Mouse (Mus musculus) lung, adult 2 months (tissue): ENCODE measurements around the gene Hoxd1.

Source experiments
- CTCF ChIP-seq: fragments of 200-500 bp; IDR thresholded peaks from 2 replicates; pipeline ENCODE4 v1.5.1; 2011; ENCODE audit warnings: mild to moderate bottlenecking, low read length, control low read depth; ENCODE audit not compliant: insufficient read depth
- POLR2A ChIP-seq: fragments of 200-500 bp; IDR thresholded peaks from 2 replicates; pipeline ENCODE4 v1.6.1; 2011; ENCODE audit warnings: low read depth, mild to moderate bottlenecking, control low read depth, low read length, borderline replicate concordance; ENCODE audit errors: extremely low read depth

DNA sequence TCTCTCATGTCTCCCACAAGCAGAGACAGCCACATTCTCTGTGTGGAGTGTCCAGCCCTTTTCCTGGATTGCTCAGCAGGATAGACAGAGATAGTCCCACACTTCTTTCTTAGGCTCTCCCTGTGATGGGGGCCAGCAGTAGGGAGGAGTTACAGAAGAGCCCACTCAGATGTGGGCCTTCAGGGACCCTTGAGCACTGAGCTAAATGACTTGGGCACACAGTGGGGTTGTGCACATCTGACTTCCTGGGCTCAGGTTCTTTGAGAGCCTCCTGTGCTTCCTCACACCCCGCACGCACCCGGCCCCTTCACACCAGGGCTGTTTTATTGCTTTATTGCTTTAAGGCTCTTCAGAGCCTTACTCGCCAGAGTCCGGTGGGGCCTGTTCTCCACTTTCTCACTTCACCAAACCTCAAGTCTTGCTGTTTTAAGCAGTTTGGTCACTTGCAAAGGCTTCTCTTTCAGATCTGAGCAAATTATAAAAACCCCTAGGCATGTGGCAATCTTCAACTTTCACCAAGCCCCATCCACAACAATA lies 41.8 kb upstream of the Hoxd1 start:
- TF ChIP-seq POLR2A (no peak), CTCF (no peak)
